10 mouse cellular contexts compared by ENCODE assay signal in the genomic region with DNA sequence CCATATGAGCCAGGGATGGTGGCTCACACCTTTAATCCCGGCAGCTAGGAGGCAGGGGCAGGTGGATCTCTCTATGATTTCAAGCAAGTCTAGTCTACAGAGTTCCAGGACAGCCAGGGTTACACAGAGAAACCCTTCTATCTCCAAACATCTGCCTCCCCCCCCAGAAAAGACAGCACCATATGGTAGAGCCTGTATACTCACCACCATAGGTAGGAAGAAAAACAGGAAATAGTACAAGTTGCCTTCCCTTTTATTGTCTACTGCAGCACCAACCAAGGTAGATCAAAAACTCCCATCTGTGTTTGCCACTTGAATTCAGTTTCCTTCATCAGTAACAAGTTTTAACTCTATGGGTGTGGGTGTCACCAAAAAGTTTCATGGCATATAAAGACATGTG. TPM values are rescaled to one million over a fixed set of nuclear protein-coding genes. Genes with fewer than 3 reads are reported as not detected.
A peak's percentile ranks its signal among the peaks of the same experiment; 100 is the strongest.
DNase-seq lines count a peak whose midpoint lies in the region; ATAC-seq and TF ChIP-seq lines count a peak whose summit lies in the region.
"Had no signal": no experiment of that assay in that cellular context is flagged by ENCODE, and none has a peak within 500 bp of the region (broad histone marks: within the 10 kb centered on the region; RNA-seq: fewer than 3 reads in every experiment).

No protein-coding gene starts in this region.

- no peaks in the 10 kb centered on the region for H3K27me3 ChIP-seq in heart, embryonic 13.5 days (replicated peaks)
- H3K27me3 ChIP-seq in ES-Bruce4 (ENCODE audit: control insufficient read depth, insufficient read depth, low read length, poor library complexity, severe bottlenecking): no peaks in the 10 kb centered on the region
- no peaks in the 10 kb centered on the region for H3K27me3 ChIP-seq in hindbrain, embryonic 11.5 days (ENCODE audit: control insufficient read depth, insufficient read depth, low read length)
- H3K27me3 ChIP-seq in liver, postnatal 0 days (ENCODE audit: insufficient read depth, low read length): no peaks in the 10 kb centered on the region

- peaks cover 49% of the 10 kb centered on the region for H3K36me3 ChIP-seq in heart, embryonic 13.5 days
- H3K36me3 ChIP-seq in ES-Bruce4 (ENCODE audit: control insufficient read depth, insufficient read depth, low read length, poor library complexity, severe bottlenecking): peaks cover 46% of the 10 kb centered on the region
- peaks cover 11% of the 10 kb centered on the region for H3K36me3 ChIP-seq in hindbrain, embryonic 11.5 days (ENCODE audit: control insufficient read depth, insufficient read depth, low read length)
- H3K36me3 ChIP-seq in liver, postnatal 0 days (replicated peaks; ENCODE audit: insufficient read depth, low read length): peaks cover 37% of the 10 kb centered on the region

- ATAC-seq in heart, embryonic 13.5 days (ENCODE audit: extremely low read depth, insufficient number of reproducible peaks, low FRiP score, low TSS enrichment): no peak
- no peak for ATAC-seq in hindbrain, embryonic 11.5 days (ENCODE audit: low FRiP score)
- ATAC-seq in liver, postnatal 0 days: no peak

- H3K27ac ChIP-seq in heart, embryonic 13.5 days (replicated peaks): no peak overlapping the region
- H3K27ac ChIP-seq in ES-Bruce4 (ENCODE audit: insufficient read depth, low read length): no peak overlapping the region
- H3K27ac ChIP-seq in hindbrain, embryonic 11.5 days (ENCODE audit: low read depth, low read length): no peak overlapping the region
- no peak overlapping the region for H3K27ac ChIP-seq in liver, postnatal 0 days (ENCODE audit: low read depth)

- intact Hi-C loops in heart, postnatal 10 days (cut with DNase I): loop anchor here (2.0 kb wide), 1 partner anchor 29 kb away; no protein-coding TSS in a partner anchor

- H3K4me2 ChIP-seq in heart, embryonic 13.5 days: peak overlapping the region; percentile 92
- peak overlapping the region; percentile 76; the same call in 1 of the 2 replicates for H3K4me2 ChIP-seq in hindbrain, embryonic 11.5 days (replicated peaks; ENCODE audit: low read depth, low read length)
- peak overlapping the region; percentile 93 for H3K4me2 ChIP-seq in liver, postnatal 0 days (ENCODE audit: low read depth, low read length)

- H3K9me3 ChIP-seq in heart, embryonic 13.5 days: no peaks in the 10 kb centered on the region
- no peaks in the 10 kb centered on the region for H3K9me3 ChIP-seq in ES-Bruce4 (replicated peaks; ENCODE audit: control insufficient read depth, insufficient read depth, low read length, poor library complexity, severe bottlenecking)
- no peaks in the 10 kb centered on the region for H3K9me3 ChIP-seq in hindbrain, embryonic 11.5 days (ENCODE audit: control insufficient read depth, low read length)
- H3K9me3 ChIP-seq in liver, postnatal 0 days (ENCODE audit: low read length): no peaks in the 10 kb centered on the region

- no peak for TF ChIP-seq CTCF in ES-Bruce4 (IDR thresholded peaks at IDR 0.05; ENCODE audit: low read depth, low read length)
- TF ChIP-seq CTCF in liver, postnatal 0 days (IDR thresholded peaks at IDR 0.05; ENCODE audit: low read depth): no peak

- H3K9ac ChIP-seq in heart, embryonic 13.5 days: peak overlapping the region; percentile 93
- H3K9ac ChIP-seq in ES-Bruce4 (ENCODE audit: low read depth, poor library complexity, severe bottlenecking): peak overlapping the region; percentile 92; the same call in 1 of the 2 replicates
- H3K9ac ChIP-seq in hindbrain, embryonic 11.5 days (ENCODE audit: low read depth, low read length): no peak overlapping the region
- H3K9ac ChIP-seq in liver, postnatal 0 days (replicated peaks): no peak overlapping the region

- TF ChIP-seq EP300 in ES-Bruce4 (IDR thresholded peaks at IDR 0.05; ENCODE audit: insufficient read depth, low read depth, low read length): no peak
- TF ChIP-seq EP300 in liver, postnatal 0 days (IDR thresholded peaks at IDR 0.05; ENCODE audit: low read depth): no peak

- TF ChIP-seq POLR2A in ES-Bruce4 (IDR thresholded peaks at IDR 0.05; ENCODE audit: insufficient read depth, low read length): no peak

- 93% methylated on average over 1 of the region's 1 CpGs for WGBS in heart, embryonic 13.5 days
- 100% methylated on average over 1 of the region's 1 CpGs for WGBS in hindbrain, embryonic 11.5 days
- 76% methylated on average over 1 of the region's 1 CpGs for WGBS in liver, postnatal 0 days (ENCODE audit: insufficient replicate concordance)

- peaks cover 17% of the 10 kb centered on the region for H3K4me1 ChIP-seq in heart, embryonic 13.5 days
- no peaks in the 10 kb centered on the region for H3K4me1 ChIP-seq in ES-Bruce4 (ENCODE audit: control insufficient read depth, insufficient read depth, low read length)
- peaks cover 2% of the 10 kb centered on the region; the same call in 1 of the 2 replicates for H3K4me1 ChIP-seq in hindbrain, embryonic 11.5 days (replicated peaks; ENCODE audit: control insufficient read depth, insufficient read depth, low read length)
- peaks cover 19% of the 10 kb centered on the region for H3K4me1 ChIP-seq in liver, postnatal 0 days (ENCODE audit: insufficient read depth)

- no peak for DNase-seq in heart, postnatal 10 days
- DNase-seq in hindbrain, embryonic 11.5 days (ENCODE audit: low spot score): no peak
- no peak for DNase-seq in liver, postnatal 0 days
- no peak for DNase-seq in adrenal gland, postnatal 4 days (ENCODE audit: low spot score in 2 of 2)
- DNase-seq in right cerebral cortex, postnatal 10 days (ENCODE audit: low spot score in 2 of 2): no peak
- no peak for DNase-seq in spleen, postnatal 36 days (ENCODE audit: low spot score in 2 of 2)
- DNase-seq: heart, postnatal 14 days; lung, postnatal 14 days had no signal

- H3K4me3 ChIP-seq in heart, embryonic 13.5 days: peak overlapping the region; percentile 89
- no peak overlapping the region for H3K4me3 ChIP-seq in ES-Bruce4 (ENCODE audit: low read depth, low read length)
- H3K4me3 ChIP-seq in hindbrain, embryonic 11.5 days (ENCODE audit: low read depth, low read length): peak overlapping the region; percentile 79; the same call in 1 of the 2 replicates
- peak overlapping the region; percentile 66; the same call in 1 of the 2 replicates for H3K4me3 ChIP-seq in liver, postnatal 0 days (ENCODE audit: low read depth, low read length)

RNA-seq across cellular contexts. Expression of gene Abcf2, which starts 1.3 kb away (rescaled TPM):
- polyA plus RNA-seq in heart, embryonic 13.5 days (2015; fragmentation: Nextera tagmentation; extraction: Ambion mirVana): 66.7 and 70.7 TPM in 2 replicates
- 10 to 100 TPM; 44.2 to 47.5 TPM for total RNA-seq in heart, postnatal 10 days (2021)
- polyA plus RNA-seq in ES-Bruce4 (2011; ENCODE audit: insufficient read depth, insufficient read length, low read depth, missing spikeins): 113 and 120 TPM in 2 replicates
- polyA plus RNA-seq in hindbrain, embryonic 11.5 days (2014; fragmentation: Nextera tagmentation; extraction: Ambion mirVana): 121 and 136 TPM in 2 replicates
- 24.9 and 26.4 TPM in 2 replicates for polyA plus RNA-seq in liver, postnatal 0 days (2015; fragmentation: Nextera tagmentation; extraction: Ambion mirVana)
- 10 to 100 TPM; 54.7 to 59.8 TPM for total RNA-seq in adrenal gland, postnatal 4 days (2021)

RNA-seq across cellular contexts. Expression of gene Chpf2, which starts 10.6 kb away (rescaled TPM):
- 16.1 and 16.6 TPM in 2 replicates for polyA plus RNA-seq in heart, embryonic 13.5 days (2015; fragmentation: Nextera tagmentation; extraction: Ambion mirVana)
- total RNA-seq in heart, postnatal 10 days (2021): 10 to 100 TPM; 19.4 to 19.8 TPM
- 5.7 and 8.3 TPM in 2 replicates for polyA plus RNA-seq in ES-Bruce4 (2011; ENCODE audit: insufficient read depth, insufficient read length, low read depth, missing spikeins)
- polyA plus RNA-seq in hindbrain, embryonic 11.5 days (2014; fragmentation: Nextera tagmentation; extraction: Ambion mirVana): 8.6 and 8.7 TPM in 2 replicates
- 13.8 and 15.9 TPM in 2 replicates for polyA plus RNA-seq in liver, postnatal 0 days (2015; fragmentation: Nextera tagmentation; extraction: Ambion mirVana)
- 10 to 100 TPM; 59.1 to 68.4 TPM for total RNA-seq in adrenal gland, postnatal 4 days (2021)

RNA-seq across cellular contexts. Expression of gene 4931409K22Rik, which starts 19.3 kb away (rescaled TPM):
- polyA plus RNA-seq in heart, embryonic 13.5 days (2015; fragmentation: Nextera tagmentation; extraction: Ambion mirVana): 0.08 and 0.11 TPM in 2 replicates
- not detected for total RNA-seq in heart, postnatal 10 days (2021)
- not detected in 2 replicates for polyA plus RNA-seq in ES-Bruce4 (2011; ENCODE audit: insufficient read depth, insufficient read length, low read depth, missing spikeins)
- polyA plus RNA-seq in hindbrain, embryonic 11.5 days (2014; fragmentation: Nextera tagmentation; extraction: Ambion mirVana): 0.14 TPM in 1 of 2 replicates, not detected in the other
- not detected in 2 replicates for polyA plus RNA-seq in liver, postnatal 0 days (2015; fragmentation: Nextera tagmentation; extraction: Ambion mirVana)
- total RNA-seq in adrenal gland, postnatal 4 days (2021): under 1 TPM in 1 of 2 experiments, not detected in 1; 0.11 TPM
- total RNA-seq: heart, postnatal 14 days had no signal

RNA-seq across cellular contexts. Expression of gene Asb10, which starts 35.2 kb away (rescaled TPM):
- polyA plus RNA-seq in heart, embryonic 13.5 days (2015; fragmentation: Nextera tagmentation; extraction: Ambion mirVana): 4.1 TPM in 2 replicates
- total RNA-seq in heart, postnatal 10 days (2021): 10 to 100 TPM; 41.9 to 47.0 TPM
- not detected in 2 replicates for polyA plus RNA-seq in ES-Bruce4 (2011; ENCODE audit: insufficient read depth, insufficient read length, low read depth, missing spikeins)
- polyA plus RNA-seq in hindbrain, embryonic 11.5 days (2014; fragmentation: Nextera tagmentation; extraction: Ambion mirVana): 0.20 and 0.33 TPM in 2 replicates
- polyA plus RNA-seq in liver, postnatal 0 days (2015; fragmentation: Nextera tagmentation; extraction: Ambion mirVana): 0.06 and 0.14 TPM in 2 replicates
- total RNA-seq in adrenal gland, postnatal 4 days (2021): 1 to 10 TPM; 2.6 to 3.0 TPM

RNA-seq across cellular contexts. Expression of gene Smarcd3, which starts 48.3 kb away (rescaled TPM):
- polyA plus RNA-seq in heart, embryonic 13.5 days (2015; fragmentation: Nextera tagmentation; extraction: Ambion mirVana): 54.5 and 58.5 TPM in 2 replicates
- total RNA-seq in heart, postnatal 10 days (2021): 10 to 100 TPM; 61.4 to 67.8 TPM
- 1.5 and 1.9 TPM in 2 replicates for polyA plus RNA-seq in ES-Bruce4 (2011; ENCODE audit: insufficient read depth, insufficient read length, low read depth, missing spikeins)
- polyA plus RNA-seq in hindbrain, embryonic 11.5 days (2014; fragmentation: Nextera tagmentation; extraction: Ambion mirVana): 42.3 and 45.9 TPM in 2 replicates
- 0.80 and 0.84 TPM in 2 replicates for polyA plus RNA-seq in liver, postnatal 0 days (2015; fragmentation: Nextera tagmentation; extraction: Ambion mirVana)
- total RNA-seq in adrenal gland, postnatal 4 days (2021): 10 to 100 TPM; 27.9 to 30.6 TPM

Comparison
In these comparisons a context has a peak if more than half of its experiments do, and no peak if none do; other contexts are left out.
1. H3K9ac ChIP-seq: peak in heart, embryonic 13.5 days (single experiment) and ES-Bruce4 (single experiment); none in hindbrain, embryonic 11.5 days (single experiment) and liver, postnatal 0 days (single experiment).
2. Peak in every context shown above with its lines, with median percentiles within 50 percentile points of each other: H3K4me2 ChIP-seq.